Mouse (Mus musculus) macrophage (primary cell): ENCODE results near the gene Tmem14a. TPM values are rescaled to one million over a fixed set of nuclear protein-coding genes. Genes with fewer than 3 reads are reported as not detected.
"Not testable (repeated sequence)": the region's sequence is repeated elsewhere in the genome, so short reads cannot be mapped to it uniquely, and the experiment has no call there.

Experiments
- H3K27ac ChIP-seq: fragments of 350-480 bp; formaldehyde crosslinking; 2 replicates; pipeline ENCODE4 v1.9.0; 2021
- H3K36me3 ChIP-seq: fragments of 350-480 bp; formaldehyde crosslinking; 2 replicates; pipeline ENCODE4 v1.9.0; 2021; ENCODE audit errors: inconsistent target
- H3K4me3 ChIP-seq: fragments of 350-480 bp; formaldehyde crosslinking; 2 replicates; pipeline ENCODE4 v1.9.0; 2021; ENCODE audit errors: inconsistent target
- H3K79me2 ChIP-seq: fragments of 350-480 bp; formaldehyde crosslinking; 2 replicates; pipeline ENCODE4 v1.9.0; 2021; ENCODE audit errors: inconsistent target
- WGBS: methylation state at CpG from one replicate; pipeline ENCODE4 v1.1.7; 2026; ENCODE audit warnings: inconsistent platforms; ENCODE audit not compliant: missing documents; 5-methylcytosine and 5-hydroxymethylcytosine counted together
- polyA plus RNA-seq: library from polyadenylated mRNA; stranded (reverse); fragments of 250-400 nt; gene quantifications from 3 replicates; pipeline ENCODE4 v1.2.4, GENCODE M21; 2018; ENCODE audit warnings: inconsistent platforms

The Tmem14a gene
- polyA plus RNA-seq, 1 experiment from 2014 or later: 1.9 TPM

GRCm38 (mm10) chr1:21244290-21244960 lies 26.1 kb downstream of the Tmem14a start:
- 76% methylated on average over 4 of the region's 4 CpGs for WGBS
- no peaks in the 10 kb centered on the region for H3K79me2 ChIP-seq
- no peak overlapping the region for H3K27ac ChIP-seq
- H3K36me3 ChIP-seq: no peaks in the 10 kb centered on the region
- H3K4me3 ChIP-seq: no peak overlapping the region

- no peaks in the 10 kb centered on the region for H3K79me2 ChIP-seq
- 92% methylated on average over 3 of the region's 3 CpGs for WGBS
- H3K4me3 ChIP-seq: no peak overlapping the region
- H3K36me3 ChIP-seq: no peaks in the 10 kb centered on the region
- H3K27ac ChIP-seq: no peak overlapping the region
Observed at GRCm38 (mm10) chr1:21246136-21246535, 27.8 kb downstream of the Tmem14a start.

- no peaks in the 10 kb centered on the region for H3K79me2 ChIP-seq
- H3K27ac ChIP-seq: no peak overlapping the region
- no peak overlapping the region for H3K4me3 ChIP-seq
- H3K36me3 ChIP-seq: no peaks in the 10 kb centered on the region
Observed at GRCm38 (mm10) chr1:21247896-21248295, 29.5 kb downstream of the Tmem14a start.

GRCm38 (mm10) chr1:21248560-21249390 lies 30.4 kb downstream of the Tmem14a start:
- Histone ChIP-seq H3K36me3 (no peaks in the 10 kb centered on the region), H3K79me2 (no peaks in the 10 kb centered on the region), H3K4me3 (no peak overlapping the region), H3K27ac (no peak overlapping the region)
- 86% methylated on average over 9 of the region's 9 CpGs for WGBS

- H3K36me3 ChIP-seq: no peaks in the 10 kb centered on the region
- no peaks in the 10 kb centered on the region for H3K79me2 ChIP-seq
- WGBS: 95% methylated on average over 2 of the region's 6 CpGs
- H3K27ac ChIP-seq: no peak overlapping the region
- no peak overlapping the region for H3K4me3 ChIP-seq
Observed at GRCm38 (mm10) chr1:21251661-21252060, 33.3 kb downstream of the Tmem14a start.

GRCm38 (mm10) chr1:21252566-21253302 lies 34.4 kb downstream of the Tmem14a start:
- no peak overlapping the region for H3K4me3 ChIP-seq
- H3K79me2 ChIP-seq: no peaks in the 10 kb centered on the region
- 93% methylated on average over 10 of the region's 10 CpGs for WGBS
- no peaks in the 10 kb centered on the region for H3K36me3 ChIP-seq
- H3K27ac ChIP-seq: no peak overlapping the region

GRCm38 (mm10) chr1:21253303-21253650 lies 34.9 kb downstream of the Tmem14a start:
- Histone ChIP-seq H3K36me3 (no peaks in the 10 kb centered on the region), H3K27ac (no peak overlapping the region), H3K4me3 (no peak overlapping the region), H3K79me2 (no peaks in the 10 kb centered on the region)
- 75% methylated on average over 1 of the region's 1 CpGs for WGBS

GRCm38 (mm10) chr1:21253856-21254255 lies 35.5 kb downstream of the Tmem14a start:
- Histone ChIP-seq H3K36me3 (no peaks in the 10 kb centered on the region), H3K79me2 (no peaks in the 10 kb centered on the region), H3K27ac (no peak overlapping the region), H3K4me3 (no peak overlapping the region)
- 79% methylated on average over 4 of the region's 4 CpGs for WGBS

GRCm38 (mm10) chr1:21255625-21256345 lies 37.4 kb downstream of the Tmem14a start:
- Histone ChIP-seq H3K27ac (no peak overlapping the region), H3K36me3 (no peaks in the 10 kb centered on the region), H3K4me3 (no peak overlapping the region), H3K79me2 (no peaks in the 10 kb centered on the region)
- WGBS: 90% methylated on average over 7 of the region's 7 CpGs

- 66% methylated on average over 3 of the region's 3 CpGs for WGBS
- H3K79me2 ChIP-seq: no peaks in the 10 kb centered on the region
- H3K36me3 ChIP-seq: no peaks in the 10 kb centered on the region
- H3K4me3 ChIP-seq: no peak overlapping the region
- H3K27ac ChIP-seq: no peak overlapping the region
Observed at GRCm38 (mm10) chr1:21256391-21256790, 38.0 kb downstream of the Tmem14a start.

- Histone ChIP-seq H3K36me3 (no peaks in the 10 kb centered on the region), H3K27ac (no peak overlapping the region), H3K4me3 (no peak overlapping the region), H3K79me2 (no peaks in the 10 kb centered on the region)
- WGBS: 90% methylated on average over 4 of the region's 5 CpGs
Observed at GRCm38 (mm10) chr1:21256871-21257270, 38.5 kb downstream of the Tmem14a start.

GRCm38 (mm10) chr1:21259981-21260380 lies 41.6 kb downstream of the Tmem14a start:
- H3K36me3 ChIP-seq, H3K4me3 ChIP-seq, H3K79me2 ChIP-seq, H3K27ac ChIP-seq: not testable (repeated sequence)
- WGBS: 95% methylated on average over 8 of the region's 8 CpGs

GRCm38 (mm10) chr1:21262401-21262800 lies 44.0 kb downstream of the Tmem14a start:
- whole genome bisulfite sequencing: 84% methylated on average over 5 of the region's 5 CpGs
- Histone ChIP-seq H3K4me3 (no peak overlapping the region), H3K79me2 (no peaks in the 10 kb centered on the region), H3K36me3 (no peaks in the 10 kb centered on the region), H3K27ac (no peak overlapping the region)

- Histone ChIP-seq H3K36me3 (no peaks in the 10 kb centered on the region), H3K27ac (no peak overlapping the region), H3K79me2 (no peaks in the 10 kb centered on the region), H3K4me3 (no peak overlapping the region)
- 87% methylated on average over 4 of the region's 4 CpGs for WGBS
Observed at GRCm38 (mm10) chr1:21263986-21264385, 45.6 kb downstream of the Tmem14a start.
